Mouse (Mus musculus) embryonic facial prominence, embryonic 10.5 days (tissue): Measurements from ENCODE around the gene Emc3. TPM values are rescaled to one million over a fixed set of nuclear protein-coding genes. Genes with fewer than 3 reads are reported as not detected.
A peak's percentile ranks its signal among the peaks of the same experiment; 100 is the strongest.

Source experiments
- DNase-seq: peaks from one replicate; pipeline ENCODE4 v3.0.0-alpha.2; 2017; ENCODE audit warnings: low spot score
- H3K27ac ChIP-seq: fragments of 300-500 bp; sonication (generic); replicated peaks from 2 replicates; pipeline ENCODE4 v1.5.1; 2016; ENCODE audit warnings: mild to moderate bottlenecking
- H3K27me3 ChIP-seq: fragments of 300-500 bp; sonication (generic); replicated peaks from 2 replicates; pipeline ENCODE4 v1.6.1; 2016; ENCODE audit warnings: low read depth, mild to moderate bottlenecking; ENCODE audit not compliant: poor library complexity, severe bottlenecking
- H3K36me3 ChIP-seq: fragments of 300-500 bp; sonication (generic); replicated peaks from 2 replicates; pipeline ENCODE4 v1.6.1; 2016; ENCODE audit warnings: mild to moderate bottlenecking, moderate library complexity
- H3K4me1 ChIP-seq: fragments of 300-500 bp; sonication (generic); 2 replicates; pipeline ENCODE4 v1.6.1; 2016
- H3K4me3 ChIP-seq: fragments of 300-500 bp; sonication (generic); 2 replicates; pipeline ENCODE4 v1.5.1; 2016; ENCODE audit warnings: mild to moderate bottlenecking, moderate library complexity
- H3K9me3 ChIP-seq: fragments of 300-500 bp; sonication (generic); 2 replicates; pipeline ENCODE4 v1.6.1; 2016; ENCODE audit warnings: mild to moderate bottlenecking
- WGBS: fragments of 180-500 bp; shearing (Covaris S2); methylation state at CpG from one replicate; pipeline ENCODE4 v1.1.7; 2016; 5-methylcytosine and 5-hydroxymethylcytosine counted together
- polyA plus RNA-seq: library from polyadenylated mRNA; unstranded; fragments of >200 nt; fragmentation: Nextera tagmentation; extraction: Ambion mirVana; gene quantifications from 2 replicates; pipeline ENCODE4 v1.2.1, GENCODE M21; 2016

Emc3 gene
- polyA plus RNA-seq, result 67.0 and 74.3 TPM in 2 replicates

- Histone ChIP-seq H3K27me3 (no peaks in the 10 kb centered on the region), H3K9me3 (no peaks in the 10 kb centered on the region), H3K4me3 (peak within 1 kb of the TSS; percentile 88), H3K4me1 (peaks cover 12% of the 10 kb centered on the region), H3K27ac (peak within 1 kb of the TSS; percentile 90), H3K36me3 (peaks cover 26% of the 10 kb centered on the region)
- under 1% methylated on average over 47 of the region's 47 CpGs for whole genome bisulfite sequencing
- peak; percentile 93 for DNase-seq
These were observed at the start of gene Emc3, which contains the start of gene Fancd2 for GRCm38 (mm10) chr6:113530932-113531839. Emc3 (minus strand) TSS chr6:113531652. Fancd2 (plus strand) TSS chr6:113531682.

- Histone ChIP-seq H3K9me3 (no peaks in the 10 kb centered on the region), H3K36me3 (peaks cover 75% of the 10 kb centered on the region), H3K4me3 (no peak overlapping the region), H3K4me1 (no peaks in the 10 kb centered on the region), H3K27me3 (no peaks in the 10 kb centered on the region), H3K27ac (no peak overlapping the region)
- 90% methylated on average over 3 of the region's 3 CpGs for WGBS
- no peak for DNase-seq
These were observed 47.9 kb upstream of the Emc3 start for GRCm38 (mm10) chr6:113579306-113579705.

- 96% methylated on average over 6 of the region's 6 CpGs for WGBS
- no peak for DNase-seq
- H3K4me1 ChIP-seq, result no peaks in the 10 kb centered on the region
- no peak overlapping the region for H3K27ac ChIP-seq
- peaks cover 82% of the 10 kb centered on the region for H3K36me3 ChIP-seq
- H3K4me3 ChIP-seq, result no peak overlapping the region
- H3K9me3 ChIP-seq, result no peaks in the 10 kb centered on the region
- H3K27me3 ChIP-seq, result no peaks in the 10 kb centered on the region
These were observed 44.6 kb upstream of the Emc3 start for GRCm38 (mm10) chr6:113576044-113576443.

GRCm38 (mm10) chr6:113564557-113564956 is 33.1 kb upstream of the Emc3 start:
- H3K4me1 ChIP-seq, result no peaks in the 10 kb centered on the region
- H3K27me3 ChIP-seq, result no peaks in the 10 kb centered on the region
- DNase-seq, result no peak
- no peak overlapping the region for H3K27ac ChIP-seq
- WGBS, result 93% methylated on average over 1 of the region's 1 CpGs
- H3K9me3 ChIP-seq, result no peaks in the 10 kb centered on the region
- no peak overlapping the region for H3K4me3 ChIP-seq
- peaks cover 92% of the 10 kb centered on the region for H3K36me3 ChIP-seq

- Histone ChIP-seq H3K36me3 (peaks cover 81% of the 10 kb centered on the region), H3K9me3 (no peaks in the 10 kb centered on the region), H3K4me3 (no peak overlapping the region), H3K4me1 (no peaks in the 10 kb centered on the region), H3K27ac (no peak overlapping the region), H3K27me3 (no peaks in the 10 kb centered on the region)
- WGBS, result 91% methylated on average over 6 of the region's 6 CpGs
- DNase-seq, result no peak
These were observed 28.3 kb upstream of the Emc3 start for GRCm38 (mm10) chr6:113559736-113560135.

- Histone ChIP-seq H3K4me3 (no peak overlapping the region), H3K27me3 (no peaks in the 10 kb centered on the region), H3K4me1 (no peaks in the 10 kb centered on the region), H3K27ac (no peak overlapping the region), H3K9me3 (no peaks in the 10 kb centered on the region), H3K36me3 (peaks cover 71% of the 10 kb centered on the region)
- DNase-seq, result no peak
- 95% methylated on average over 12 of the region's 12 CpGs for WGBS
These were observed 12.5 kb upstream of the Emc3 start for GRCm38 (mm10) chr6:113543906-113544481.

GRCm38 (mm10) chr6:113541610-113542009 is 10.2 kb upstream of the Emc3 start:
- Histone ChIP-seq H3K4me3 (no peak overlapping the region), H3K27me3 (no peaks in the 10 kb centered on the region), H3K36me3 (peaks cover 69% of the 10 kb centered on the region), H3K27ac (no peak overlapping the region), H3K9me3 (no peaks in the 10 kb centered on the region), H3K4me1 (no peaks in the 10 kb centered on the region)
- no peak for DNase-seq
- WGBS, result 86% methylated on average over 6 of the region's 6 CpGs

GRCm38 (mm10) chr6:113534886-113535285 is 3.4 kb upstream of the Emc3 start:
- H3K27me3 ChIP-seq, result no peaks in the 10 kb centered on the region
- no peak overlapping the region for H3K4me3 ChIP-seq
- WGBS, result 86% methylated on average over 7 of the region's 7 CpGs
- no peak overlapping the region for H3K27ac ChIP-seq
- H3K4me1 ChIP-seq, result peaks cover 12% of the 10 kb centered on the region
- no peak for DNase-seq
- H3K36me3 ChIP-seq, result peaks cover 39% of the 10 kb centered on the region
- no peaks in the 10 kb centered on the region for H3K9me3 ChIP-seq

GRCm38 (mm10) chr6:113531840-113532404 is 470 bp upstream of the Emc3 start:
- Histone ChIP-seq H3K27ac (peak overlapping the region; percentile 90), H3K36me3 (peaks cover 29% of the 10 kb centered on the region), H3K4me3 (peak overlapping the region; percentile 88), H3K27me3 (no peaks in the 10 kb centered on the region), H3K4me1 (peaks cover 12% of the 10 kb centered on the region), H3K9me3 (no peaks in the 10 kb centered on the region)
- 8% methylated on average over 7 of the region's 7 CpGs for whole genome bisulfite sequencing
- DNase-seq, result peak; percentile 15

- H3K27me3 ChIP-seq, result no peaks in the 10 kb centered on the region
- H3K4me3 ChIP-seq, result no peak overlapping the region
- no peaks in the 10 kb centered on the region for H3K4me1 ChIP-seq
- 92% methylated on average over 8 of the region's 8 CpGs for WGBS
- H3K9me3 ChIP-seq, result no peaks in the 10 kb centered on the region
- no peak for DNase-seq
- peaks cover 82% of the 10 kb centered on the region for H3K36me3 ChIP-seq
- H3K27ac ChIP-seq, result no peak overlapping the region
These were observed 8.0 kb downstream of the Emc3 start for GRCm38 (mm10) chr6:113523420-113523819.

GRCm38 (mm10) chr6:113522310-113522709 is 9.1 kb downstream of the Emc3 start:
- Histone ChIP-seq H3K27ac (no peak overlapping the region), H3K4me1 (no peaks in the 10 kb centered on the region), H3K9me3 (no peaks in the 10 kb centered on the region), H3K36me3 (peaks cover 87% of the 10 kb centered on the region), H3K4me3 (no peak overlapping the region), H3K27me3 (no peaks in the 10 kb centered on the region)
- no peak for DNase-seq
- 70% methylated on average over 1 of the region's 1 CpGs for WGBS

GRCm38 (mm10) chr6:113517434-113518080 is 13.9 kb downstream of the Emc3 start:
- Histone ChIP-seq H3K4me3 (no peak overlapping the region), H3K27me3 (no peaks in the 10 kb centered on the region), H3K4me1 (no peaks in the 10 kb centered on the region), H3K27ac (no peak overlapping the region), H3K36me3 (peaks cover 99% of the 10 kb centered on the region), H3K9me3 (no peaks in the 10 kb centered on the region)
- DNase-seq, result no peak
- WGBS, result 92% methylated on average over 8 of the region's 8 CpGs
